Mouse (Mus musculus): ENCODE measurements at regions not wholly inside any gene's neighbourhood (a gene's known extent, or its start where the extent isn't known, plus 50 kb on each side); places are given as distances from the start of the nearest gene placed in this dataset.
A peak's percentile ranks its signal among the peaks of the same experiment; 100 is the strongest.

DNA sequence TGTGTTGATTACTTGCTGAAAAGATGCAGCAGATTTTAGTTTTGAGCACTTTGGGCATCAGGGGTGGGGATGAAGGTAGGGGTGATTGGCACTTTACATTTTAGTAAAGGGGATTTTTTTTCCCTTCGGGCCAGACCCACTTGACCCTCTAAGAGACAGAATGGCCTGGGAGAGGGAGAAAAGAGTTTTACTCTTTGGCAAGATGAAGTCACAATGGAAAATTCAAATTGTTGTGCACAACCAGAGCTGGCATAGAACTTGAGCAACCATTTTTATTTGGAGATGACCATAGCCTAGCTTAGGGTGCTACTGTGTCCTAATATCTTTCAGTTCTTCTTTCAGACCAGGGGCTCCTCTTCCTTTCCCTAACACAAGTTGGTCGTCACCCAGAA, 88.5 kb upstream of the Ssbp2 start:
- Histone ChIP-seq H3K9ac (ENCODE audit: low read depth, low read length) (no peak overlapping the region), H3K4me1 (ENCODE audit: control insufficient read depth, insufficient read depth, low read length) (no peaks in the 10 kb centered on the region; the same call in 1 of the 2 replicates), H3K79me2 (ENCODE audit: control insufficient read depth, insufficient read depth, low read length) (no peaks in the 10 kb centered on the region), H3K4me3 (ENCODE audit: insufficient read depth, low read depth, low read length) (no peak overlapping the region), H3K27ac (replicated peaks; ENCODE audit: insufficient read depth, low read depth, low read length) (no peak overlapping the region), H3K36me3 (ENCODE audit: control insufficient read depth, insufficient read depth, low read length) (no peaks in the 10 kb centered on the region), H3K27me3 (ENCODE audit: control insufficient read depth, insufficient read depth, low read length) (no peaks in the 10 kb centered on the region)
- 47% methylated on average over 2 of the region's 2 CpGs for WGBS
- no peak for DNase-seq (ENCODE audit: extremely low read depth, low read depth, low spot score)
- TF ChIP-seq POLR2A (IDR thresholded peaks at IDR 0.05; ENCODE audit: extremely low read depth, insufficient read depth, low read length): no peak
- no peak for TF ChIP-seq CTCF (IDR thresholded peaks at IDR 0.05; ENCODE audit: low read depth, low read length)

DNA sequence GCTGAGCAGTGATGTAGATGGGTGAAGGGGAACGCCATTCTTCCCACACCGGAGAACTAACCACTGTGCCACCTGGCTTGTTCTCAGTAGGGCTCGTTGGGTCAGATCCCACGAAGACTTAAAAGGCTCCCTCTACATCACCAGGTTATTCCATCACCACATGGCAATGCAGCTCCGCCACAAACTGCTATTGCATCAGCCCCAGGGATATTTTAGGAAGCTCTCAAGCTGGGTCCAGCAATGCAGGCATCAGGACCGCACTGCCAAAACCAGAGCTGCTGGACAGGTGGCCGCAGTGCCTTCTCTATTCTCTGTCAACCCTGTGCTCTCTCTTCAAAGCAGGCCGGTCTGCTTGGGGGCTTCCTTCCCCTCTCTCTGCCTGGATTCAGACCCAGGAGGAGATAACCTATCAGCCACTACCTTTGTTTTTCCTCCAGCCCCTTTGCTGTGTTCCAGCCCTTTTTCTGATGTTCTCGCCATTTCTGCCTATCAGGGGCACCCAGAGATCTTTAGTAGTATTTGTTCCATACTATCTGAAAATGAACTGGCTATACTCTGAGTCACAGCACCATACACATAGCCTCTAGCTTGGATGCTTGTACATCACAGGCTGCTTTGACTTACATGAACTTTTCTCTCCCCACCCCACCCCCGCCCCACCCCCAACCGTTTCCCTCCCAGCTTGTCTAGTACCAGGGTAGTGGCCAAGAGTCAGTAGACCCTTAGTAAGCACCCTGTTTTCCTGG, 87.8 kb upstream of the Ssbp2 start:
- Histone ChIP-seq H3K4me3 (ENCODE audit: insufficient read depth, low read depth, low read length) (no peak overlapping the region), H3K4me1 (ENCODE audit: control insufficient read depth, insufficient read depth, low read length) (no peaks in the 10 kb centered on the region; the same call in 1 of the 2 replicates), H3K27ac (replicated peaks; ENCODE audit: insufficient read depth, low read depth, low read length) (no peak overlapping the region), H3K36me3 (ENCODE audit: control insufficient read depth, insufficient read depth, low read length) (no peaks in the 10 kb centered on the region), H3K27me3 (ENCODE audit: control insufficient read depth, insufficient read depth, low read length) (no peaks in the 10 kb centered on the region), H3K9ac (ENCODE audit: low read depth, low read length) (no peak overlapping the region), H3K79me2 (ENCODE audit: control insufficient read depth, insufficient read depth, low read length) (no peaks in the 10 kb centered on the region)
- WGBS: 78% methylated on average over 11 of the region's 11 CpGs
- no peak for DNase-seq (ENCODE audit: extremely low read depth, low read depth, low spot score)
- no peak for TF ChIP-seq CTCF (IDR thresholded peaks at IDR 0.05; ENCODE audit: low read depth, low read length)
- no peak for TF ChIP-seq POLR2A (IDR thresholded peaks at IDR 0.05; ENCODE audit: extremely low read depth, insufficient read depth, low read length)

DNA sequence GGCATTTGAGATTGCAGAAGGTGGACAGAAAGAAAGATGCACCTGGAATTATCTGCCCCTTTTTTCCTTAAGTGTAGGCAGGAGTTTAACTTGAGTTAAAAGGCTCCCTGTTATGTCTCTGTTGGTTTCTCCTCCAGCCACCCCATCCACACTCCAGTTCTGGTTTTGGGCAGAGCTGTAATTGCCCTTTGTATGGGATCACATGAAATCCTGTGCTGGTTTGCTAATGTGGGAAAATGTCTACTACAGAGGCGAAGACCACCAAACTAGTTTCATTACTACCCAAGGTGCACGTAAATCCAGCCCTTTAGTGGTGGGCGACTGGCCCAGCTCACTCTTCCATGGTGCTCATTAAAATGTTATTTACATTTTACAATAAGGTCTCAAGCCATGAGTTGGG, 85.9 kb upstream of the Ssbp2 start:
- H3K36me3 ChIP-seq (ENCODE audit: control insufficient read depth, insufficient read depth, low read length): no peaks in the 10 kb centered on the region
- H3K9ac ChIP-seq (ENCODE audit: low read depth, low read length): no peak overlapping the region
- no peaks in the 10 kb centered on the region; the same call in 1 of the 2 replicates for H3K4me1 ChIP-seq (ENCODE audit: control insufficient read depth, insufficient read depth, low read length)
- no peak overlapping the region for H3K4me3 ChIP-seq (ENCODE audit: insufficient read depth, low read depth, low read length)
- no peak overlapping the region for H3K27ac ChIP-seq (replicated peaks; ENCODE audit: insufficient read depth, low read depth, low read length)
- no peak for TF ChIP-seq CTCF (IDR thresholded peaks at IDR 0.05; ENCODE audit: low read depth, low read length)
- no peak for TF ChIP-seq POLR2A (IDR thresholded peaks at IDR 0.05; ENCODE audit: extremely low read depth, insufficient read depth, low read length)
- peak; percentile 5 for DNase-seq (ENCODE audit: extremely low read depth, low read depth, low spot score)
- WGBS: 69% methylated on average over 3 of the region's 3 CpGs
- no peaks in the 10 kb centered on the region for H3K27me3 ChIP-seq (ENCODE audit: control insufficient read depth, insufficient read depth, low read length)
- no peaks in the 10 kb centered on the region for H3K79me2 ChIP-seq (ENCODE audit: control insufficient read depth, insufficient read depth, low read length)

DNA sequence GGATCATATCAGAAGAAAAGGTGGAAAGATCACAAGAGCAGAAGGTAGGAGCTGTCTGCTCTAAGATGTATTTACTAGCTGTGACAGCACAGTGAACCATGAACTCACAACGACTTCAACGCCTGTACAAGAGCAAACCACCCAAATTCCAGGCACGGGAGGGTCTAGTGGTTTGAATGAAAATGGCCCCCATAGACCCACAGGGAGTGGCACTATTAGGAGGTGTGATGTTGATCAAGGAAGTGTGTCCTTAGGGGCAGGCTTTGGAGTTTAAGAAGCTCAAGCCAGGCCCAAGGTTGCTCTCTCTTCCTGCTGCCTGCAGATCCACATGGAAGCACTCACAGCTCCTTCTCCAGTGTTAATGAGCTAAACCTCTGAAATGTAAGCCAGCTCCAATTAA, 83.5 kb upstream of the Ssbp2 start:
- H3K79me2 ChIP-seq (ENCODE audit: control insufficient read depth, insufficient read depth, low read length): no peaks in the 10 kb centered on the region
- H3K27me3 ChIP-seq (ENCODE audit: control insufficient read depth, insufficient read depth, low read length): no peaks in the 10 kb centered on the region
- 92% methylated on average over 3 of the region's 3 CpGs for WGBS
- no peaks in the 10 kb centered on the region for H3K36me3 ChIP-seq (ENCODE audit: control insufficient read depth, insufficient read depth, low read length)
- H3K27ac ChIP-seq (replicated peaks; ENCODE audit: insufficient read depth, low read depth, low read length): no peak overlapping the region
- H3K9ac ChIP-seq (ENCODE audit: low read depth, low read length): no peak overlapping the region
- no peak for TF ChIP-seq CTCF (IDR thresholded peaks at IDR 0.05; ENCODE audit: low read depth, low read length)
- no peak for TF ChIP-seq POLR2A (IDR thresholded peaks at IDR 0.05; ENCODE audit: extremely low read depth, insufficient read depth, low read length)
- no peak overlapping the region for H3K4me3 ChIP-seq (ENCODE audit: insufficient read depth, low read depth, low read length)
- H3K4me1 ChIP-seq (ENCODE audit: control insufficient read depth, insufficient read depth, low read length): no peaks in the 10 kb centered on the region
- no peak for DNase-seq (ENCODE audit: extremely low read depth, low read depth, low spot score)

DNA sequence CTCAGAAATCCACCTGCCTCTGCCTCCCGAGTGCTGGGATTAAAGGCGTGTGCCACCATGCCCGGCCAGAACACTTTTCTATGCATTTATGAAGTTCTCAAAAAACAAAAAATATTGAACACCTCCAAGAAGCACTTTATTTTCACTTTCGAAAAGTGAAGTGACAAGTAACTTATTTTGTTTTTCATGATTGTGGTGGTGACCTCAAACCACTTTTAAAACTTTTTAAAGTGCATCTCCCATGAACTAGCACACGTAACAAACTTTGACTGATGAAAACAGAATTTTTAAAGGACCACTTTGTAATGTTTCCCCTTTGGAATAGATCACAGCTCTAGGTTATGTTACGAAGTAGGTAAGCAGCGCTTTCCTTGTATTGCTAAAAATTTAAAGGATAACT, 82.7 kb upstream of the Ssbp2 start:
- Histone ChIP-seq H3K27me3 (ENCODE audit: control insufficient read depth, insufficient read depth, low read length) (no peaks in the 10 kb centered on the region), H3K27ac (replicated peaks; ENCODE audit: insufficient read depth, low read depth, low read length) (no peak overlapping the region), H3K79me2 (ENCODE audit: control insufficient read depth, insufficient read depth, low read length) (no peaks in the 10 kb centered on the region), H3K4me1 (ENCODE audit: control insufficient read depth, insufficient read depth, low read length) (no peaks in the 10 kb centered on the region), H3K4me3 (ENCODE audit: insufficient read depth, low read depth, low read length) (no peak overlapping the region), H3K36me3 (ENCODE audit: control insufficient read depth, insufficient read depth, low read length) (no peaks in the 10 kb centered on the region), H3K9ac (ENCODE audit: low read depth, low read length) (no peak overlapping the region)
- DNase-seq (ENCODE audit: extremely low read depth, low read depth, low spot score): no peak
- 91% methylated on average over 7 of the region's 7 CpGs for WGBS
- no peak for TF ChIP-seq POLR2A (IDR thresholded peaks at IDR 0.05; ENCODE audit: extremely low read depth, insufficient read depth, low read length)
- TF ChIP-seq CTCF (IDR thresholded peaks at IDR 0.05; ENCODE audit: low read depth, low read length): no peak

DNA sequence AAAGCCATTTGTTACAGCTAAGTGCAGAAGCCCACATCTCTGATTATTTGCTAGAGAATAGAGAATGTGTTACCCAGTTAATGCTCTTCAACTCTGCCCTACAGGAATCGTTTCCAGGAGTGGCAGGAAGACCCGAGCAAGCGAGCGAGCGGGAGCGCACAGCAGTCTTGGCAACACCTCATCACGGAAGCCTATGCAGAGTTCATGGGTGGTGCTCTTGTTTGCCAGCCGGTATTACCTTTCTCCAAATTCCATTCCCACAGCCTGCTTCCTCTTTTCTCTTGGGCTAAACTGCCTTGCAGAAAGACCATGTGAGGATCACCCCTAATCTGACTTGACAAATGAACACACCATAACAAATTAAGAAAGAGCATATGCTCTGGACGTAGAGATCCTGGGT, 82.1 kb upstream of the Ssbp2 start:
- WGBS: 89% methylated on average over 9 of the region's 9 CpGs
- H3K4me1 ChIP-seq (ENCODE audit: control insufficient read depth, insufficient read depth, low read length): no peaks in the 10 kb centered on the region
- H3K27ac ChIP-seq (replicated peaks; ENCODE audit: insufficient read depth, low read depth, low read length): no peak overlapping the region
- no peaks in the 10 kb centered on the region for H3K79me2 ChIP-seq (ENCODE audit: control insufficient read depth, insufficient read depth, low read length)
- H3K27me3 ChIP-seq (ENCODE audit: control insufficient read depth, insufficient read depth, low read length): no peaks in the 10 kb centered on the region
- TF ChIP-seq POLR2A (IDR thresholded peaks at IDR 0.05; ENCODE audit: extremely low read depth, insufficient read depth, low read length): no peak
- TF ChIP-seq CTCF (IDR thresholded peaks at IDR 0.05; ENCODE audit: low read depth, low read length): no peak
- no peak overlapping the region for H3K9ac ChIP-seq (ENCODE audit: low read depth, low read length)
- no peak overlapping the region for H3K4me3 ChIP-seq (ENCODE audit: insufficient read depth, low read depth, low read length)
- no peak for DNase-seq (ENCODE audit: extremely low read depth, low read depth, low spot score)
- no peaks in the 10 kb centered on the region for H3K36me3 ChIP-seq (ENCODE audit: control insufficient read depth, insufficient read depth, low read length)
